Mouse (Mus musculus): ENCODE measurements around the gene Strip2.

The Strip2 gene

GRCm38 (mm10) chr6:30009204-30009603 is 92.4 kb downstream of the Strip2 start:
- DNase-seq (ENCODE audit: low spot score): no peak
